Mouse (Mus musculus): Measurements from ENCODE around the gene Hes3. TPM values are rescaled to one million over a fixed set of nuclear protein-coding genes. Genes with fewer than 3 reads are reported as not detected.
A peak's percentile ranks its signal among the peaks of the same experiment; 100 is the strongest.

The Hes3 gene
- polyA plus RNA-seq, 1 experiment from 2014 or later, result not detected

GRCm38 (mm10) chr4:152285505-152285904 is 6.0 kb downstream of the Hes3 start:
- ATAC-seq (replicated peaks; ENCODE audit: low FRiP score, low read depth) (no peak), DNase-seq (ENCODE audit: low spot score) (peak; percentile 76)
- no peak overlapping the region for H3K27ac ChIP-seq
- H3K9me3 ChIP-seq (replicated peaks; ENCODE audit: low read length), result no peaks in the 10 kb centered on the region
- no peak overlapping the region for H3K9ac ChIP-seq (ENCODE audit: low read depth, low read length)
- H3K27me3 ChIP-seq (ENCODE audit: insufficient read depth, low read length), result peaks cover 73% of the 10 kb centered on the region
- no peak overlapping the region for H3K4me2 ChIP-seq (ENCODE audit: low read length)
- no peaks in the 10 kb centered on the region for H3K36me3 ChIP-seq (ENCODE audit: insufficient read depth, low read length)
- WGBS, result 3% methylated on average over 10 of the region's 10 CpGs
- TF ChIP-seq CTCF (IDR thresholded peaks at IDR 0.05; ENCODE audit: low read depth), result peak; percentile 78
- 0 out of 2 replicates have a peak, but pooled peaks cover 5% of the 10 kb centered on the region for H3K4me1 ChIP-seq (replicated peaks; ENCODE audit: insufficient read depth, low read length)
- H3K4me3 ChIP-seq (replicated peaks; ENCODE audit: low read depth, low read length), result no peak overlapping the region

- Histone ChIP-seq H3K4me3 (replicated peaks; ENCODE audit: low read depth, low read length) (peak overlapping the region; percentile 1; the same call in 1 of the 2 replicates), H3K9me3 (replicated peaks; ENCODE audit: low read length) (no peaks in the 10 kb centered on the region), H3K4me1 (replicated peaks; ENCODE audit: insufficient read depth, low read length) (0 out of 2 replicates have a peak, but pooled peaks cover 5% of the 10 kb centered on the region), H3K36me3 (ENCODE audit: insufficient read depth, low read length) (no peaks in the 10 kb centered on the region), H3K9ac (ENCODE audit: low read depth, low read length) (no peak overlapping the region), H3K4me2 (ENCODE audit: low read length) (peak overlapping the region; percentile 46), H3K27me3 (ENCODE audit: insufficient read depth, low read length) (peaks cover 58% of the 10 kb centered on the region), H3K27ac (no peak overlapping the region)
- peak; percentile 93 for TF ChIP-seq CTCF (IDR thresholded peaks at IDR 0.05; ENCODE audit: low read depth)
- peak; percentile 87 for DNase-seq (ENCODE audit: low spot score)
- 7% methylated on average over 70 of the region's 70 CpGs for WGBS
- ATAC-seq (replicated peaks; ENCODE audit: low FRiP score, low read depth), result peak; percentile 72
Measured at GRCm38 (mm10) chr4:152283186-152283950, 8.1 kb downstream of the Hes3 start.

GRCm38 (mm10) chr4:152282721-152283120 is 8.7 kb downstream of the Hes3 start:
- Histone ChIP-seq H3K36me3 (ENCODE audit: insufficient read depth, low read length) (no peaks in the 10 kb centered on the region), H3K27me3 (ENCODE audit: insufficient read depth, low read length) (peaks cover 52% of the 10 kb centered on the region), H3K4me3 (replicated peaks; ENCODE audit: low read depth, low read length) (peak overlapping the region; percentile 1; the same call in 1 of the 2 replicates), H3K4me2 (ENCODE audit: low read length) (peak overlapping the region; percentile 46), H3K9ac (ENCODE audit: low read depth, low read length) (no peak overlapping the region), H3K9me3 (replicated peaks; ENCODE audit: low read length) (no peaks in the 10 kb centered on the region), H3K4me1 (replicated peaks; ENCODE audit: insufficient read depth, low read length) (0 out of 2 replicates have a peak, but pooled peaks cover 5% of the 10 kb centered on the region), H3K27ac (no peak overlapping the region)
- 16% methylated on average over 33 of the region's 34 CpGs for WGBS
- DNase-seq (ENCODE audit: low spot score) (no peak), ATAC-seq (replicated peaks; ENCODE audit: low FRiP score, low read depth) (no peak)
- TF ChIP-seq CTCF (IDR thresholded peaks at IDR 0.05; ENCODE audit: low read depth), result no peak

- Histone ChIP-seq H3K36me3 (ENCODE audit: insufficient read depth, low read length) (no peaks in the 10 kb centered on the region), H3K4me2 (ENCODE audit: low read length) (no peak overlapping the region), H3K27me3 (ENCODE audit: insufficient read depth, low read length) (peaks cover 41% of the 10 kb centered on the region), H3K9ac (ENCODE audit: low read depth, low read length) (no peak overlapping the region), H3K4me1 (replicated peaks; ENCODE audit: insufficient read depth, low read length) (0 out of 2 replicates have a peak, but pooled peaks cover 5% of the 10 kb centered on the region), H3K27ac (no peak overlapping the region), H3K4me3 (replicated peaks; ENCODE audit: low read depth, low read length) (no peak overlapping the region), H3K9me3 (replicated peaks; ENCODE audit: low read length) (no peaks in the 10 kb centered on the region)
- DNase-seq (ENCODE audit: low spot score) (no peak), ATAC-seq (replicated peaks; ENCODE audit: low FRiP score, low read depth) (no peak)
- 52% methylated on average over 15 of the region's 15 CpGs for WGBS
- no peak for TF ChIP-seq CTCF (IDR thresholded peaks at IDR 0.05; ENCODE audit: low read depth)
Measured at GRCm38 (mm10) chr4:152281601-152282000, 9.9 kb downstream of the Hes3 start.

GRCm38 (mm10) chr4:152278986-152279385 is 12.5 kb downstream of the Hes3 start:
- Histone ChIP-seq H3K36me3 (ENCODE audit: insufficient read depth, low read length) (no peaks in the 10 kb centered on the region), H3K9me3 (replicated peaks; ENCODE audit: low read length) (no peaks in the 10 kb centered on the region), H3K27me3 (ENCODE audit: insufficient read depth, low read length) (peaks cover 22% of the 10 kb centered on the region), H3K9ac (ENCODE audit: low read depth, low read length) (no peak overlapping the region), H3K4me1 (replicated peaks; ENCODE audit: insufficient read depth, low read length) (peaks cover 10% of the 10 kb centered on the region; the same call in 1 of the 2 replicates), H3K4me3 (replicated peaks; ENCODE audit: low read depth, low read length) (no peak overlapping the region), H3K27ac (no peak overlapping the region), H3K4me2 (ENCODE audit: low read length) (no peak overlapping the region)
- DNase-seq (ENCODE audit: low spot score) (no peak), ATAC-seq (replicated peaks; ENCODE audit: low FRiP score, low read depth) (no peak)
- WGBS, result 91% methylated on average over 23 of the region's 23 CpGs
- no peak for TF ChIP-seq CTCF (IDR thresholded peaks at IDR 0.05; ENCODE audit: low read depth)

GRCm38 (mm10) chr4:152277916-152278315 is 13.5 kb downstream of the Hes3 start:
- TF ChIP-seq CTCF (IDR thresholded peaks at IDR 0.05; ENCODE audit: low read depth), result peak; percentile 15; the same call in 1 of the 2 replicates
- Histone ChIP-seq H3K9ac (ENCODE audit: low read depth, low read length) (no peak overlapping the region), H3K4me1 (replicated peaks; ENCODE audit: insufficient read depth, low read length) (peaks cover 9% of the 10 kb centered on the region; the same call in 1 of the 2 replicates), H3K27me3 (ENCODE audit: insufficient read depth, low read length) (peaks cover 12% of the 10 kb centered on the region), H3K36me3 (ENCODE audit: insufficient read depth, low read length) (no peaks in the 10 kb centered on the region), H3K27ac (no peak overlapping the region), H3K4me2 (ENCODE audit: low read length) (no peak overlapping the region), H3K9me3 (replicated peaks; ENCODE audit: low read length) (no peaks in the 10 kb centered on the region), H3K4me3 (replicated peaks; ENCODE audit: low read depth, low read length) (no peak overlapping the region)
- DNase-seq (ENCODE audit: low spot score), result no peak
- WGBS, result 67% methylated on average over 2 of the region's 2 CpGs
- ATAC-seq (replicated peaks; ENCODE audit: low FRiP score, low read depth), result no peak
